In genomic region chr16:18836073-18836467, GRCm38 (mm10) we compare ENCODE assay signal across 8 mouse cellular contexts. TPM values are rescaled to one million over a fixed set of nuclear protein-coding genes. Genes with fewer than 3 reads are reported as not detected.
DNase-seq lines count a peak whose midpoint lies in the region; ATAC-seq and TF ChIP-seq lines count a peak whose summit lies in the region.

No protein-coding gene starts in this region.

- peaks cover 26% of the 10 kb centered on the region; the same call in 1 of the 2 replicates for H3K36me3 ChIP-seq in kidney, postnatal 0 days (ENCODE audit: insufficient read depth, low read length)
- peaks cover 27% of the 10 kb centered on the region for H3K36me3 ChIP-seq in embryonic facial prominence, embryonic 12.5 days
- peaks cover 46% of the 10 kb centered on the region for H3K36me3 ChIP-seq in intestine, embryonic 14.5 days (ENCODE audit: control insufficient read depth, insufficient read depth, low read length)
- H3K36me3 ChIP-seq in midbrain, postnatal 0 days (ENCODE audit: insufficient read depth, low read length): peaks cover 21% of the 10 kb centered on the region

- H3K4me1 ChIP-seq in kidney, postnatal 0 days (replicated peaks; ENCODE audit: insufficient read depth, low read length): 0 out of 2 replicates have a peak, but pooled peaks cover 4% of the 10 kb centered on the region
- H3K4me1 ChIP-seq in embryonic facial prominence, embryonic 12.5 days: peaks cover 4% of the 10 kb centered on the region; the same call in 1 of the 2 replicates
- H3K4me1 ChIP-seq in intestine, embryonic 14.5 days (replicated peaks; ENCODE audit: control insufficient read depth, insufficient read depth, low read length): peaks cover 3% of the 10 kb centered on the region
- H3K4me1 ChIP-seq in midbrain, postnatal 0 days (ENCODE audit: insufficient read depth, low read length): no peaks in the 10 kb centered on the region

- no peak for TF ChIP-seq CTCF in kidney, postnatal 0 days (IDR thresholded peaks at IDR 0.05; ENCODE audit: low read depth)
- no peak for TF ChIP-seq CTCF in midbrain, postnatal 0 days (IDR thresholded peaks at IDR 0.05)

- DNase-seq in kidney, postnatal 0 days (ENCODE audit: low spot score): peak; percentile 13
- no peak for DNase-seq in kidney, adult 8-10 months
- DNase-seq in intestine, embryonic 14.5 days (ENCODE audit: low spot score): no peak
- no peak for DNase-seq in midbrain, postnatal 0 days (ENCODE audit: low spot score)
- DNase-seq in embryo, embryonic 10 days (ENCODE audit: low spot score): no peak
- DNase-seq in frontal cortex, postnatal 14 days (ENCODE audit: low spot score in 2 of 2): no peak
- DNase-seq in adrenal gland, adult (ENCODE audit: inconsistent age in 2 of 2, low spot score in 1 of 2): no peak

- H3K9me3 ChIP-seq in kidney, postnatal 0 days (replicated peaks; ENCODE audit: low read length): no peaks in the 10 kb centered on the region
- no peaks in the 10 kb centered on the region for H3K9me3 ChIP-seq in embryonic facial prominence, embryonic 12.5 days
- no peaks in the 10 kb centered on the region for H3K9me3 ChIP-seq in intestine, embryonic 14.5 days (ENCODE audit: control insufficient read depth, low read length)
- no peaks in the 10 kb centered on the region for H3K9me3 ChIP-seq in midbrain, postnatal 0 days (ENCODE audit: low read length)

- ATAC-seq in kidney, postnatal 0 days (replicated peaks; ENCODE audit: low FRiP score, low read depth): peak; percentile 31; the same call in 1 of the 2 replicates
- peak; percentile 39; the same call in 1 of the 2 replicates for ATAC-seq in embryonic facial prominence, embryonic 12.5 days (ENCODE audit: insufficient number of reproducible peaks, insufficient read depth, low FRiP score, low TSS enrichment)
- ATAC-seq in intestine, embryonic 14.5 days (replicated peaks; ENCODE audit: low FRiP score, low TSS enrichment, low read depth): peak; percentile 38
- 0 out of 2 replicates have a peak, but pooled peaks have one; percentile 44 for ATAC-seq in midbrain, postnatal 0 days (ENCODE audit: low FRiP score)

- peak overlapping the region; percentile 75 for H3K4me2 ChIP-seq in kidney, postnatal 0 days (ENCODE audit: low read length)
- peak overlapping the region; percentile 70 for H3K4me2 ChIP-seq in embryonic facial prominence, embryonic 12.5 days (replicated peaks)
- H3K4me2 ChIP-seq in intestine, embryonic 14.5 days (ENCODE audit: low read length): peak overlapping the region; percentile 74
- H3K4me2 ChIP-seq in midbrain, postnatal 0 days (ENCODE audit: low read depth, low read length, poor library complexity, severe bottlenecking): peak overlapping the region; percentile 74

- no peaks in the 10 kb centered on the region for H3K27me3 ChIP-seq in kidney, postnatal 0 days (ENCODE audit: insufficient read depth, low read length)
- no peaks in the 10 kb centered on the region for H3K27me3 ChIP-seq in embryonic facial prominence, embryonic 12.5 days
- H3K27me3 ChIP-seq in intestine, embryonic 14.5 days (replicated peaks; ENCODE audit: control insufficient read depth, insufficient read depth, low read length): no peaks in the 10 kb centered on the region
- no peaks in the 10 kb centered on the region for H3K27me3 ChIP-seq in midbrain, postnatal 0 days (ENCODE audit: insufficient read depth, low read length)

- WGBS in kidney, postnatal 0 days: 23% methylated on average over 3 of the region's 3 CpGs
- whole genome bisulfite sequencing in embryonic facial prominence, embryonic 12.5 days: 22% methylated on average over 3 of the region's 3 CpGs
- WGBS in intestine, embryonic 14.5 days: 24% methylated on average over 3 of the region's 3 CpGs
- whole genome bisulfite sequencing in midbrain, postnatal 0 days: 28% methylated on average over 3 of the region's 3 CpGs

- H3K9ac ChIP-seq in kidney, postnatal 0 days (ENCODE audit: low read depth, low read length): no peak overlapping the region
- H3K9ac ChIP-seq in embryonic facial prominence, embryonic 12.5 days: peak overlapping the region; percentile 85; the same call in 1 of the 2 replicates
- no peak overlapping the region for H3K9ac ChIP-seq in intestine, embryonic 14.5 days (ENCODE audit: low read length)
- peak overlapping the region; percentile 91; the same call in 1 of the 2 replicates for H3K9ac ChIP-seq in midbrain, postnatal 0 days (replicated peaks; ENCODE audit: low read length, poor library complexity, severe bottlenecking)

- H3K4me3 ChIP-seq in kidney, postnatal 0 days (replicated peaks; ENCODE audit: low read depth, low read length): peak overlapping the region; percentile 93
- H3K4me3 ChIP-seq in embryonic facial prominence, embryonic 12.5 days: peak overlapping the region; percentile 95
- H3K4me3 ChIP-seq in intestine, embryonic 14.5 days (ENCODE audit: low read depth, low read length): peak overlapping the region; percentile 63
- H3K4me3 ChIP-seq in midbrain, postnatal 0 days (ENCODE audit: low read depth, low read length): peak overlapping the region; percentile 90

- H3K27ac ChIP-seq in kidney, postnatal 0 days: no peak overlapping the region
- no peak overlapping the region for H3K27ac ChIP-seq in embryonic facial prominence, embryonic 12.5 days
- no peak overlapping the region for H3K27ac ChIP-seq in intestine, embryonic 14.5 days (ENCODE audit: low read depth)
- H3K27ac ChIP-seq in midbrain, postnatal 0 days (ENCODE audit: low read depth, low read length): no peak overlapping the region

RNA-seq across cellular contexts. Expression of gene 2510002D24Rik, which starts 0.3 kb away (rescaled TPM):
- polyA plus RNA-seq in kidney, postnatal 0 days (2015; fragmentation: Nextera tagmentation; extraction: Ambion mirVana): 27.5 and 30.5 TPM in 2 replicates
- 38.2 and 38.3 TPM in 2 replicates for polyA plus RNA-seq in embryonic facial prominence, embryonic 12.5 days (2016; fragmentation: Nextera tagmentation; extraction: Ambion mirVana)
- polyA plus RNA-seq in intestine, embryonic 14.5 days (2014; fragmentation: Nextera tagmentation; extraction: Ambion mirVana): 41.1 and 42.9 TPM in 2 replicates
- 23.1 and 32.8 TPM in 2 replicates for total RNA-seq in midbrain, postnatal 0 days (2014; rRNA removed)
- polyA plus RNA-seq in midbrain, postnatal 0 days (2015; fragmentation: Nextera tagmentation; extraction: Ambion mirVana): 47.2 and 55.4 TPM in 2 replicates

RNA-seq across cellular contexts. Expression of gene Gm28539, which starts 0.3 kb away (rescaled TPM):
- polyA plus RNA-seq in kidney, postnatal 0 days (2015; fragmentation: Nextera tagmentation; extraction: Ambion mirVana): not detected in 2 replicates
- polyA plus RNA-seq in embryonic facial prominence, embryonic 12.5 days (2016; fragmentation: Nextera tagmentation; extraction: Ambion mirVana): not detected in 2 replicates
- not detected in 2 replicates for polyA plus RNA-seq in intestine, embryonic 14.5 days (2014; fragmentation: Nextera tagmentation; extraction: Ambion mirVana)
- not detected in 2 replicates for total RNA-seq in midbrain, postnatal 0 days (2014; rRNA removed)
- 0.17 and 0.27 TPM in 2 replicates for polyA plus RNA-seq in midbrain, postnatal 0 days (2015; fragmentation: Nextera tagmentation; extraction: Ambion mirVana)

RNA-seq across cellular contexts. Expression of gene Cdc45, which starts 24.3 kb away (rescaled TPM):
- 20.1 and 24.9 TPM in 2 replicates for polyA plus RNA-seq in kidney, postnatal 0 days (2015; fragmentation: Nextera tagmentation; extraction: Ambion mirVana)
- polyA plus RNA-seq in embryonic facial prominence, embryonic 12.5 days (2016; fragmentation: Nextera tagmentation; extraction: Ambion mirVana): 51.4 and 56.3 TPM in 2 replicates
- 48.0 and 51.2 TPM in 2 replicates for polyA plus RNA-seq in intestine, embryonic 14.5 days (2014; fragmentation: Nextera tagmentation; extraction: Ambion mirVana)
- total RNA-seq in midbrain, postnatal 0 days (2014; rRNA removed): 3.3 and 4.8 TPM in 2 replicates
- 2.8 and 3.0 TPM in 2 replicates for polyA plus RNA-seq in midbrain, postnatal 0 days (2015; fragmentation: Nextera tagmentation; extraction: Ambion mirVana)

RNA-seq across cellular contexts. Expression of gene Ufd1, which starts 24.5 kb away (rescaled TPM):
- polyA plus RNA-seq in kidney, postnatal 0 days (2015; fragmentation: Nextera tagmentation; extraction: Ambion mirVana): 82.3 and 86.1 TPM in 2 replicates
- 104 and 110 TPM in 2 replicates for polyA plus RNA-seq in embryonic facial prominence, embryonic 12.5 days (2016; fragmentation: Nextera tagmentation; extraction: Ambion mirVana)
- 62.3 and 74.9 TPM in 2 replicates for polyA plus RNA-seq in intestine, embryonic 14.5 days (2014; fragmentation: Nextera tagmentation; extraction: Ambion mirVana)
- 58.1 and 60.9 TPM in 2 replicates for total RNA-seq in midbrain, postnatal 0 days (2014; rRNA removed)
- polyA plus RNA-seq in midbrain, postnatal 0 days (2015; fragmentation: Nextera tagmentation; extraction: Ambion mirVana): 115 and 116 TPM in 2 replicates

RNA-seq across cellular contexts. Expression of gene Mrpl40, which starts 40.6 kb away (rescaled TPM):
- 89.9 and 96.5 TPM in 2 replicates for polyA plus RNA-seq in kidney, postnatal 0 days (2015; fragmentation: Nextera tagmentation; extraction: Ambion mirVana)
- 97.5 and 105 TPM in 2 replicates for polyA plus RNA-seq in embryonic facial prominence, embryonic 12.5 days (2016; fragmentation: Nextera tagmentation; extraction: Ambion mirVana)
- polyA plus RNA-seq in intestine, embryonic 14.5 days (2014; fragmentation: Nextera tagmentation; extraction: Ambion mirVana): 92.6 and 92.9 TPM in 2 replicates
- 27.6 and 27.9 TPM in 2 replicates for total RNA-seq in midbrain, postnatal 0 days (2014; rRNA removed)
- polyA plus RNA-seq in midbrain, postnatal 0 days (2015; fragmentation: Nextera tagmentation; extraction: Ambion mirVana): 78.4 and 82.6 TPM in 2 replicates

Comparison
In these comparisons a context has a peak if more than half of its experiments do, and no peak if none do; other contexts are left out.
1. H3K9ac ChIP-seq: peak in embryonic facial prominence, embryonic 12.5 days (single experiment) and midbrain, postnatal 0 days (single experiment); none in kidney, postnatal 0 days (single experiment) and intestine, embryonic 14.5 days (single experiment).
2. Peak in every context shown above with its lines, with median percentiles within 50 percentile points of each other: ATAC-seq, H3K4me2 ChIP-seq and H3K4me3 ChIP-seq.